Mouse (Mus musculus) embryonic fibroblast, embryonic 13.5 days (primary cell): ENCODE measurements around the gene Eml5.

Experiments
- CTCF ChIP-seq: IDR thresholded peaks from 2 replicates; pipeline ENCODE4 v1.5.1; 2011; ENCODE audit warnings: mild to moderate bottlenecking, control low read depth, low read length, moderate library complexity, borderline replicate concordance; ENCODE audit not compliant: insufficient read depth
- POLR2A ChIP-seq: IDR thresholded peaks from 2 replicates; pipeline ENCODE4 v1.6.1; 2011; ENCODE audit warnings: low read depth, mild to moderate bottlenecking, control low read depth, low read length, moderate library complexity

DNA sequence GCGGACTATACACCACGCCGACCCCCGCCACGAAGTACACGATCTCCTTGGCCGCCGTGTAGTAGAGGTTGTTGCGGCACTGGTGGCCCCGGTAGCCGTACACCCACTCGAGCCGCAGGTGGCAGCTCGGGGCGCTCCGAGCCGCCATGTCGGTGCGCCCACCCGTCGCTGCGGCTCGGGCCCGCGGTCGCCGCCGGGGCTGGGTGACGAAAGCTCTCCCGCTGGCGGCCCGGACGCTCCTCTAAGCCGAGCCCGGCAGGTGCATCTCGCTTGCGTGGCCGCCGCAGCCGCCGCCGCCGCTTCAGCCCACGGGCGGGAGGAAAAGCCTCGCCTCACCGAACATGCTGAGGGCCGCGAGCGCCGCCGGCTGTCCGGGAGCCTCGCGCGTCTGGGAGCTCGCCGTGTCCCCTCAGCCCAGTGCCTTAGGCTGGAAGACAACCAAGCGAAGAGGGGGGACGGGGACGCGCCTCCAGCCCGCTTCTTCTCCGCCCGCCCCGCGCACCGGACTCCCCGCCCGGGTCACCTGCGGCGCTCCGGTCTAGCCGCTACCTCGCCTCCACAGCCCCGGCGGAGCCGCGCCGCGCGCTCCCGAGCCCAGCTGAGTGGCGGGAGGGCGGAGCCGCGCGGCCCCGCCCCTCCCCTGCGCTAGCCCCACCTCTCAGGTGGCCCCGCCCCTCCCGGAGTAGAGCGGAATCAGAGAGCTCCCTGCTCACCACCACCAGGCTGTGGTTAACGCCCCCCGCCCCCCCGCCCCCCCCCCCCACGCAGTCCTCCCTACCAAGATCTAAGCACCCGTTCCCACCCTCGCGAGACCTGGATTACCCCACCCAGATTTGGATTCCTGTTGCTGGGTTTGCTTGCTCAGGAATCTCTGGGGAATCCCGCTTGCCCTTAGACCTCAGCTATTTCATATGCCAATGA is at the start of gene Eml5:
- TF ChIP-seq CTCF, result no peak
- no peak for TF ChIP-seq POLR2A
